8 mouse cellular contexts compared by ENCODE assay signal in the genomic region with DNA sequence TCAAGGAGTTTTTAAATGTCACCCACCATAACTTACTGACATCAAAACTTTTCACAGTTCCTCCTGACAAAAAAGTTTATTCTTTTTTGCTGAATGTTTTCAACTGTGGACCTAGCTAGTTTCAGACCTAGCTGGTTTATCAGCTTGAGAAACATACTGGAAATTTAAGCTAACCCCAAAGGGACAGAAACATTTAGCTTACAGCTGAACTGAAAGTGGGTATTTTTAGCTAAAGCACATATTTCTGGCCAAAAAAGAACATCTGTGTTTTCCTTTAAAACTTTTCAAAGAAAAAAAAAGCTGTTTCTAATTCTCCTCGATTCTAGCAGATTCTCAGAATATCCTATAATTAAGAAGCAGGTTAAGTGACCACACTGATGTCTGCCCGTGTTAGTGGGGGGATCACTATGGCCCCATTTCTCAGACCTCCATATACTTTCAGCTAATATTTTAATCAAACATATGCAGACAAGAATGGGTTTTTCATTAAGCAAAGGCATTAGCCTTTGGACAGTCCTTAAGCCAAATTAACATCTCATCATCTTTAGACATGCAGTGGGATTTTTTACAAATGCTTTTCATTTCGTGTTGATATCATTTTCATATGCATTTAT. TPM values are rescaled to one million over a fixed set of nuclear protein-coding genes. Genes with fewer than 3 reads are reported as not detected.
DNase-seq lines count a peak whose midpoint lies in the region; ATAC-seq and TF ChIP-seq lines count a peak whose summit lies in the region.

No protein-coding gene starts in this region.

- H3K9ac ChIP-seq in lung, embryonic 15.5 days, result no peak overlapping the region
- H3K9ac ChIP-seq in forebrain, embryonic 12.5 days, result peak overlapping the region; percentile 93; the same call in 1 of the 2 replicates
- H3K9ac ChIP-seq in limb, embryonic 12.5 days (replicated peaks), result no peak overlapping the region

- 24% methylated on average over 3 of the region's 3 CpGs for WGBS in lung, embryonic 15.5 days
- WGBS in forebrain, embryonic 12.5 days, result 46% methylated on average over 3 of the region's 3 CpGs
- 40% methylated on average over 3 of the region's 3 CpGs for whole genome bisulfite sequencing in limb, embryonic 12.5 days
- 5% methylated on average over 3 of the region's 3 CpGs for WGBS in olfactory bulb, adult 2 months

- no peak overlapping the region for H3K27ac ChIP-seq in lung, embryonic 15.5 days
- H3K27ac ChIP-seq in forebrain, embryonic 12.5 days, result no peak overlapping the region
- no peak overlapping the region for H3K27ac ChIP-seq in limb, embryonic 12.5 days
- H3K27ac ChIP-seq in olfactory bulb, adult 2 months (ENCODE audit: insufficient read depth, low read depth, low read length), result 0 out of 2 replicates have a peak overlapping the region, but pooled peaks have one; percentile 69

- H3K9me3 ChIP-seq in lung, embryonic 15.5 days, result no peaks in the 10 kb centered on the region
- H3K9me3 ChIP-seq in forebrain, embryonic 12.5 days, result no peaks in the 10 kb centered on the region
- no peaks in the 10 kb centered on the region for H3K9me3 ChIP-seq in limb, embryonic 12.5 days

- ATAC-seq in lung, embryonic 15.5 days (ENCODE audit: borderline replicate concordance, extremely low read depth, low FRiP score, low TSS enrichment), result no peak
- ATAC-seq in forebrain, embryonic 12.5 days (ENCODE audit: low FRiP score), result no peak
- ATAC-seq in limb, embryonic 12.5 days (ENCODE audit: insufficient number of reproducible peaks, insufficient read depth, low FRiP score, low TSS enrichment, low read depth), result no peak

- no peak for DNase-seq in lung, postnatal 25 days (ENCODE audit: low spot score)
- no peak for DNase-seq in layer of hippocampus, adult 9-11 months
- DNase-seq in left cerebral cortex, adult 18-20 months (ENCODE audit: low spot score in 2 of 2), result no peak
- DNase-seq in natural killer cell, adult 2 months (ENCODE audit: low spot score in 2 of 2), result no peak

- TF ChIP-seq CTCF in olfactory bulb, adult 2 months (IDR thresholded peaks at IDR 0.05; ENCODE audit: insufficient read depth, low read depth, low read length), result no peak

- peaks cover 20% of the 10 kb centered on the region for H3K4me1 ChIP-seq in lung, embryonic 15.5 days
- H3K4me1 ChIP-seq in forebrain, embryonic 12.5 days, result peaks cover 20% of the 10 kb centered on the region
- peaks cover 18% of the 10 kb centered on the region for H3K4me1 ChIP-seq in limb, embryonic 12.5 days (replicated peaks)
- 0 out of 2 replicates have a peak, but pooled peaks cover 4% of the 10 kb centered on the region for H3K4me1 ChIP-seq in olfactory bulb, adult 2 months (ENCODE audit: control insufficient read depth, insufficient read depth, low read length)

- no peak for TF ChIP-seq POLR2A in olfactory bulb, adult 2 months (IDR thresholded peaks at IDR 0.05; ENCODE audit: insufficient read depth, low read depth, low read length)

- H3K4me2 ChIP-seq in lung, embryonic 15.5 days, result peak overlapping the region; percentile 57
- H3K4me2 ChIP-seq in forebrain, embryonic 12.5 days, result peak overlapping the region; percentile 57
- H3K4me2 ChIP-seq in limb, embryonic 12.5 days, result peak overlapping the region; percentile 69

- H3K36me3 ChIP-seq in lung, embryonic 15.5 days, result no peaks in the 10 kb centered on the region
- H3K36me3 ChIP-seq in forebrain, embryonic 12.5 days (replicated peaks), result peaks cover 3% of the 10 kb centered on the region; the same call in 1 of the 2 replicates
- peaks cover 1% of the 10 kb centered on the region for H3K36me3 ChIP-seq in limb, embryonic 12.5 days

- peak overlapping the region; percentile 71 for H3K4me3 ChIP-seq in lung, embryonic 15.5 days
- peak overlapping the region; percentile 75 for H3K4me3 ChIP-seq in forebrain, embryonic 12.5 days (replicated peaks)
- H3K4me3 ChIP-seq in limb, embryonic 12.5 days (replicated peaks), result peak overlapping the region; percentile 80
- no peak overlapping the region for H3K4me3 ChIP-seq in olfactory bulb, adult 2 months (ENCODE audit: insufficient read depth, low read depth, low read length)

- H3K27me3 ChIP-seq in lung, embryonic 15.5 days, result no peaks in the 10 kb centered on the region
- H3K27me3 ChIP-seq in forebrain, embryonic 12.5 days, result no peaks in the 10 kb centered on the region
- no peaks in the 10 kb centered on the region for H3K27me3 ChIP-seq in limb, embryonic 12.5 days

RNA-seq across cellular contexts. Expression of a gene that starts 10.9 kb away (rescaled TPM):
- 29.9 and 30.1 TPM in 2 replicates for polyA plus RNA-seq in lung, embryonic 15.5 days (2015; fragmentation: Nextera tagmentation; extraction: Ambion mirVana)
- polyA plus RNA-seq in forebrain, embryonic 12.5 days (2016; fragmentation: Nextera tagmentation; extraction: Ambion mirVana), result 58.4 and 59.3 TPM in 2 replicates
- 41.6 and 42.3 TPM in 2 replicates for polyA plus RNA-seq in limb, embryonic 12.5 days (2016; fragmentation: Nextera tagmentation; extraction: Ambion mirVana)
- polyA plus RNA-seq in olfactory bulb, adult 2 months (2012; ENCODE audit: insufficient read depth, insufficient read length, low replicate concordance, missing spikeins), result not detected in 2 replicates
- 10 to 100 TPM; 69.9 to 77.5 TPM for total RNA-seq in left cerebral cortex, adult 18-20 months (2021)
